Mouse (Mus musculus) C2C12 (cell line): ENCODE results near the gene Rnf220. TPM values are rescaled to one million over a fixed set of nuclear protein-coding genes. Genes with fewer than 3 reads are reported as not detected.

Source experiments
- H3K27me3 ChIP-seq: one replicate; pipeline ENCODE4 v1.6.1; 2011; ENCODE audit not compliant: control insufficient read depth, insufficient read depth, insufficient read length
- H3K36me3 ChIP-seq: one replicate; pipeline ENCODE4 v1.6.1; 2011; ENCODE audit not compliant: control insufficient read depth, insufficient read depth
- H3K4me3 ChIP-seq: one replicate; pipeline ENCODE4 v1.5.1; 2011; ENCODE audit warnings: mild to moderate bottlenecking, control low read depth; ENCODE audit not compliant: poor library complexity, insufficient read depth, severe bottlenecking
- H3K79me2 ChIP-seq: one replicate; pipeline ENCODE4 v1.6.1; 2011; ENCODE audit not compliant: control insufficient read depth, insufficient read depth
- H3K79me3 ChIP-seq: one replicate; pipeline ENCODE4 v1.6.1; 2011; ENCODE audit warnings: low read depth, control low read depth
- H3ac ChIP-seq: one replicate; pipeline ENCODE3; 2011; ENCODE audit warnings: low read depth; ENCODE audit not compliant: control insufficient read depth, insufficient read length
- CEBPB ChIP-seq: IDR thresholded peaks from one replicate; pipeline ENCODE4 v1.6.1; 2011; ENCODE audit warnings: low read depth, mild to moderate bottlenecking, control low read depth, moderate library complexity
- CTCF ChIP-seq: IDR thresholded peaks from one replicate; pipeline ENCODE4 v1.5.1; 2011; ENCODE audit not compliant: control insufficient read depth, insufficient read depth, insufficient read length
- FOSL1 ChIP-seq: IDR thresholded peaks from one replicate; pipeline ENCODE4 v1.8.0; 2011; ENCODE audit warnings: mild to moderate bottlenecking, low read length; ENCODE audit not compliant: poor library complexity, insufficient read depth, severe bottlenecking
- MAX ChIP-seq: IDR thresholded peaks from one replicate; pipeline ENCODE4 v1.6.1; 2011; ENCODE audit warnings: mild to moderate bottlenecking, control low read depth
- MYOD1 ChIP-seq: IDR thresholded peaks from one replicate; pipeline ENCODE4 v1.6.1; 2011; ENCODE audit warnings: low read depth; ENCODE audit not compliant: control insufficient read depth, insufficient read length
- MYOG ChIP-seq: IDR thresholded peaks from one replicate; pipeline ENCODE4 v1.6.1; 2011; ENCODE audit not compliant: control insufficient read depth, insufficient read length; ENCODE audit errors: extremely low read depth
- USF1 ChIP-seq: IDR thresholded peaks from one replicate; pipeline ENCODE4 v1.6.1; 2011; ENCODE audit warnings: low read depth, mild to moderate bottlenecking, control low read depth, moderate library complexity
- polyA plus RNA-seq: library from polyadenylated mRNA; unstranded; fragments of >200 nt; fragmentation: generic; extraction: Trizol; gene quantifications from one replicate; pipeline ENCODE4 v1.2.1, GENCODE M21; 2012; ENCODE audit warnings: missing spikeins

The Rnf220 gene
- polyA plus RNA-seq, 1 experiment, result 61.2 TPM

DNA sequence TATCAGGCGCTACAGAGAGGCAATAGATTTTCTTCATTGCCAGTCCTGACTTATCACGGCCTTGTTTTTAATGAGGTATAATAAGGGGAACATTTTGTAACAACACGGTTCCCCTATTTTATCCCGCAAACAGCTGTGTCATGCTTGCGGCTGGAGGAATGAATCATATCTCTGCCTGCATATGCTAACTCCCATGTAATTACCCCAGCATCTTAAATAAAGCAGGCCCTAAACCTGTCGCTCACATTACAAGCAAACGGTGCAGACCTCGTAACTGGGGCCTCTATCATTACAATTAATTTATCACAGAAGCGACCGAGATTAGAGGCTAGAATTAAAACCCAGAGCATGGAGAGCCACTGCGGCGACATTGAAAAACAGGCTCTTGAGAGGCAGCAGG is 69.3 kb downstream of the Rnf220 start:
- no peaks in the 10 kb centered on the region for H3K36me3 ChIP-seq
- no peak overlapping the region for H3K4me3 ChIP-seq
- TF ChIP-seq USF1 (no peak), MYOD1 (peak; percentile 86), CEBPB (peak; percentile 7)
- H3K79me2 ChIP-seq, result no peaks in the 10 kb centered on the region
- H3K27me3 ChIP-seq, result peaks cover 22% of the 10 kb centered on the region
- H3K79me3 ChIP-seq, result no peaks in the 10 kb centered on the region
- H3ac ChIP-seq, result no peak overlapping the region

- Histone ChIP-seq H3K4me3 (no peak overlapping the region), H3ac (no peak overlapping the region), H3K79me3 (no peaks in the 10 kb centered on the region), H3K79me2 (no peaks in the 10 kb centered on the region), H3K36me3 (no peaks in the 10 kb centered on the region), H3K27me3 (peaks cover 12% of the 10 kb centered on the region)
- TF ChIP-seq CTCF (no peak), MYOG (no peak), CEBPB (no peak), MYOD1 (no peak), FOSL1 (no peak), USF1 (no peak), MAX (no peak)
These were observed 75.8 kb downstream of the Rnf220 start for GRCm38 (mm10) chr4:117421077-117421476.

- no peak overlapping the region for H3K4me3 ChIP-seq
- no peak overlapping the region for H3ac ChIP-seq
- H3K36me3 ChIP-seq, result no peaks in the 10 kb centered on the region
- TF ChIP-seq USF1 (no peak), FOSL1 (no peak), MYOG (no peak), MAX (no peak)
- H3K27me3 ChIP-seq, result peaks cover 17% of the 10 kb centered on the region
- H3K79me2 ChIP-seq, result no peaks in the 10 kb centered on the region
- no peaks in the 10 kb centered on the region for H3K79me3 ChIP-seq
These were observed 80.0 kb downstream of the Rnf220 start for GRCm38 (mm10) chr4:117416827-117417226.

- Histone ChIP-seq H3K79me3 (no peaks in the 10 kb centered on the region), H3ac (no peak overlapping the region), H3K27me3 (peaks cover 27% of the 10 kb centered on the region), H3K4me3 (no peak overlapping the region), H3K36me3 (no peaks in the 10 kb centered on the region), H3K79me2 (no peaks in the 10 kb centered on the region)
- no peak for TF ChIP-seq MYOD1
- no peak for TF ChIP-seq FOSL1
- no peak for TF ChIP-seq USF1
- TF ChIP-seq CEBPB, result no peak
- no peak for TF ChIP-seq CTCF
- no peak for TF ChIP-seq MYOG
- TF ChIP-seq MAX, result no peak
These were observed 86.8 kb downstream of the Rnf220 start for GRCm38 (mm10) chr4:117410049-117410410.

- TF ChIP-seq CTCF, result no peak
- TF ChIP-seq FOSL1, result no peak
- no peak for TF ChIP-seq USF1
- no peak for TF ChIP-seq MYOD1
- TF ChIP-seq MAX, result no peak
- no peak for TF ChIP-seq CEBPB
- TF ChIP-seq MYOG, result no peak
- Histone ChIP-seq H3K4me3 (no peak overlapping the region), H3K79me3 (no peaks in the 10 kb centered on the region)
These were observed 87.5 kb downstream of the Rnf220 start for GRCm38 (mm10) chr4:117409144-117410048.

DNA sequence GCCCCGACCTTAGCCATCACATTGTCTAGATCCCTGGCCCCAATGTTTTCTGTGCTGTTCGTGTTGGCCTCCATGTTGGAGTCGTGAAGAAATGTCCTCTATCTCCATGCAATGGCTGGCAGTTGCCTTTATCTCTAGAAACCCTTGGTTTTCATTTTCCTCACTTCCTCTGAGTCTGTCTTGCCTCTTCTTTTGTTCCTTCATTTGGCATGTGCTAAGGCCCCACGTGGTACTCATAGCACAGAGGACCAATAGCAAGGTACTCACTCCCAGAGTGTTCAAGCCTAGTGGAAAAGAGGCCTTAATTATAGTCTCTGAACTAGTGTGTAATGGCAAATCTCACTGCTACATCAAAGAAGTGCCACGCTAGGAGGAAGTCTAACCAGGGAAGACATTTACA is 88.9 kb downstream of the Rnf220 start:
- no peak overlapping the region for H3K4me3 ChIP-seq
- no peak for TF ChIP-seq CEBPB
- TF ChIP-seq MAX, result no peak
- no peak for TF ChIP-seq MYOG
- TF ChIP-seq FOSL1, result no peak
- no peak for TF ChIP-seq MYOD1
- no peak for TF ChIP-seq CTCF
- TF ChIP-seq USF1, result no peak
- H3K36me3 ChIP-seq, result no peaks in the 10 kb centered on the region
- H3ac ChIP-seq, result no peak overlapping the region
- no peaks in the 10 kb centered on the region for H3K79me3 ChIP-seq
- peaks cover 31% of the 10 kb centered on the region for H3K27me3 ChIP-seq
- H3K79me2 ChIP-seq, result no peaks in the 10 kb centered on the region

More at GRCm38 (mm10) chr4:117409144-117410048, 87.5 kb downstream of the Rnf220 start:
- Histone ChIP-seq H3ac (no peak overlapping the region), H3K79me2 (no peaks in the 10 kb centered on the region), H3K27me3 (peaks cover 29% of the 10 kb centered on the region), H3K36me3 (no peaks in the 10 kb centered on the region)
